Mouse (Mus musculus): Measurements from ENCODE around the gene Prpf8.

DNA sequence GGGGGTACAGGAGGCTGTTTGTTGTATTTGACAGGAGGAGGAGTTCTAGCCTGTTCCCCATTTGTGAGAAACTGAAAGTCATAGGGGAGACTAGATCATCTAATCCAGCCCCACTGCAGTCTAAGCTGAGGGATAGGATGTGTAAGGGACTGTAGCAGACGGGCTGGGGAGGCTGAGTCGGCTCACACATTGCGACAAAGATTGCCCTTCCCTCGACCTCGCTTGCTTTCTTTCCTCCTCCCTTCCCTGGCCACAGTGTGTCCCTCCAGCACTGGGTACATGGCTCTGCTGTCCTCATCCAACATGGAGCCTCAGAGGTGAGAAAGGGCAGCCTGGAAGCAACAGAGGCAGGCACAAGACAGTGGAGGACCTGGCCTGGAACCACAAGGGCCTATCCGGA is 21.6 kb upstream of the Prpf8 start:
- TF ChIP-seq CTCF (conservative IDR thresholded peaks at IDR 0.05; ENCODE audit: low read length) (no peak), NANOG (IDR thresholded peaks at IDR 0.05; ENCODE audit: borderline replicate concordance, low read length) (no peak), POU5F1 (IDR thresholded peaks at IDR 0.05; ENCODE audit: borderline replicate concordance, low read length) (no peak)

Data from E14TG2a.4 (cell line).